Mouse (Mus musculus) intestine, postnatal 0 days (tissue): ENCODE measurements at regions not wholly inside any gene's neighbourhood (a gene's known extent, or its start where the extent isn't known, plus 50 kb on each side); places are given as distances from the start of the nearest gene placed in this dataset.

Experiments
- ATAC-seq: fragments of 200-750 bp; cut with Nextera tagmentation; 2 replicates; pipeline ENCODE4 v1.8.0; 2017; ENCODE audit warnings: mild to moderate bottlenecking, moderate TSS enrichment, moderate library complexity
- H3K27ac ChIP-seq: fragments of 300-500 bp; sonication (generic); 2 replicates; pipeline ENCODE4 v1.5.1; 2014; ENCODE audit warnings: mild to moderate bottlenecking, low read depth, low read length, moderate library complexity
- H3K27me3 ChIP-seq: fragments of 300-500 bp; sonication (generic); replicated peaks from 2 replicates; pipeline ENCODE4 v1.6.1; 2014; ENCODE audit warnings: low read length, mixed read lengths; ENCODE audit not compliant: control insufficient read depth, insufficient read depth
- H3K36me3 ChIP-seq: fragments of 300-500 bp; sonication (generic); 2 replicates; pipeline ENCODE4 v1.6.1; 2014; ENCODE audit warnings: mild to moderate bottlenecking, moderate library complexity; ENCODE audit not compliant: control insufficient read depth, insufficient read depth
- H3K4me1 ChIP-seq: fragments of 300-500 bp; sonication (generic); replicated peaks from 2 replicates; pipeline ENCODE4 v1.6.1; 2014; ENCODE audit warnings: antibody characterized with exemption, low read length, mixed read lengths; ENCODE audit not compliant: control insufficient read depth, insufficient read depth
- H3K4me2 ChIP-seq: fragments of 300-500 bp; sonication (generic); replicated peaks from 2 replicates; pipeline ENCODE4 v1.6.1; 2014; ENCODE audit warnings: low read depth, mild to moderate bottlenecking, moderate library complexity
- H3K4me3 ChIP-seq: fragments of 300-500 bp; sonication (generic); 2 replicates; pipeline ENCODE4 v1.5.1; 2014; ENCODE audit warnings: low read depth, low read length
- H3K9ac ChIP-seq: fragments of 300-500 bp; sonication (generic); 2 replicates; pipeline ENCODE4 v1.6.1; 2014; ENCODE audit warnings: mild to moderate bottlenecking, low read depth, low read length
- H3K9me3 ChIP-seq: fragments of 300-500 bp; sonication (generic); 2 replicates; pipeline ENCODE4 v1.6.1; 2016; ENCODE audit warnings: mixed run types; ENCODE audit not compliant: control insufficient read depth
- CTCF ChIP-seq: sonication (generic); IDR thresholded peaks from 2 replicates; pipeline ENCODE4 v1.5.1; 2016; ENCODE audit warnings: low read depth, mild to moderate bottlenecking, control low read depth, antibody characterized with exemption, moderate library complexity
- WGBS: fragments of 180-500 bp; shearing (Covaris S2); extraction: QIAGEN DNeasy Blood & Tissue Kit; methylation state at CpG from one replicate; pipeline ENCODE4 v1.1.7; 2014; 5-methylcytosine and 5-hydroxymethylcytosine counted together

GRCm38 (mm10) chr12:70769538-70770176 is 55.7 kb upstream of the Frmd6 start:
- H3K4me3 ChIP-seq: no peak overlapping the region
- ATAC-seq: peak; percentile 69; the same call in 1 of the 2 replicates
- H3K27me3 ChIP-seq: no peaks in the 10 kb centered on the region
- no peaks in the 10 kb centered on the region for H3K36me3 ChIP-seq
- H3K4me1 ChIP-seq: no peaks in the 10 kb centered on the region
- 0 out of 2 replicates have a peak overlapping the region, but pooled peaks have one; percentile 9 for H3K4me2 ChIP-seq
- 57% methylated on average over 12 of the region's 12 CpGs for WGBS
- H3K9ac ChIP-seq: no peak overlapping the region
- no peaks in the 10 kb centered on the region for H3K9me3 ChIP-seq
- TF ChIP-seq CTCF: no peak
- no peak overlapping the region for H3K27ac ChIP-seq

- no peak overlapping the region for H3K4me2 ChIP-seq
- 0 out of 2 replicates have a peak, but pooled peaks cover 7% of the 10 kb centered on the region for H3K4me1 ChIP-seq
- no peak for ATAC-seq
- no peak overlapping the region for H3K9ac ChIP-seq
- WGBS: 83% methylated on average over 5 of the region's 5 CpGs
- H3K27ac ChIP-seq: no peak overlapping the region
- no peak overlapping the region for H3K4me3 ChIP-seq
- TF ChIP-seq CTCF: no peak
- H3K27me3 ChIP-seq: no peaks in the 10 kb centered on the region
- no peaks in the 10 kb centered on the region for H3K9me3 ChIP-seq
- H3K36me3 ChIP-seq: no peaks in the 10 kb centered on the region
These were observed 51.3 kb upstream of the Frmd6 start for GRCm38 (mm10) chr12:70774006-70774405.

- no peaks in the 10 kb centered on the region for H3K36me3 ChIP-seq
- H3K4me2 ChIP-seq: peak overlapping the region; percentile 24
- no peak overlapping the region for H3K9ac ChIP-seq
- no peak overlapping the region for H3K4me3 ChIP-seq
- H3K4me1 ChIP-seq: 0 out of 2 replicates have a peak, but pooled peaks cover 7% of the 10 kb centered on the region
- no peaks in the 10 kb centered on the region for H3K9me3 ChIP-seq
- H3K27me3 ChIP-seq: no peaks in the 10 kb centered on the region
- no peak overlapping the region for H3K27ac ChIP-seq
- 70% methylated on average over 8 of the region's 8 CpGs for WGBS
- ATAC-seq: 0 out of 2 replicates have a peak, but pooled peaks have one; percentile 15
- no peak for TF ChIP-seq CTCF
These were observed 50.3 kb upstream of the Frmd6 start for GRCm38 (mm10) chr12:70774816-70775591.
